Mouse (Mus musculus) G1E (cell line): Measurements from ENCODE around the gene Gm49416.

Source experiments
- CTCF ChIP-seq: IDR thresholded peaks from 2 replicates; pipeline ENCODE4 v1.5.1; 2012; ENCODE audit warnings: low read depth, low read length, inconsistent platforms, mixed read lengths
- TAL1 ChIP-seq: conservative IDR thresholded peaks from 2 replicates; pipeline ENCODE4 v1.6.1; 2012; ENCODE audit warnings: low read depth, low read length, inconsistent platforms, mixed read lengths

GRCm38 (mm10) chr19:8887585-8888463, 902 bp upstream of the Gm49416 start:
- TF ChIP-seq CTCF (no peak), TAL1 (no peak)
